Mouse (Mus musculus) embryo, embryonic 9.5 days (tissue): ENCODE results near the gene Raet1e.
"Not testable (repeated sequence)": the region's sequence is repeated elsewhere in the genome, so short reads cannot be mapped to it uniquely, and the experiment has no call there.

Source experiments
- DNase-seq: peaks from one replicate; pipeline ENCODE4 v3.0.0-alpha.2; 2017; ENCODE audit errors: extremely low spot score

Gene Raet1e

DNA sequence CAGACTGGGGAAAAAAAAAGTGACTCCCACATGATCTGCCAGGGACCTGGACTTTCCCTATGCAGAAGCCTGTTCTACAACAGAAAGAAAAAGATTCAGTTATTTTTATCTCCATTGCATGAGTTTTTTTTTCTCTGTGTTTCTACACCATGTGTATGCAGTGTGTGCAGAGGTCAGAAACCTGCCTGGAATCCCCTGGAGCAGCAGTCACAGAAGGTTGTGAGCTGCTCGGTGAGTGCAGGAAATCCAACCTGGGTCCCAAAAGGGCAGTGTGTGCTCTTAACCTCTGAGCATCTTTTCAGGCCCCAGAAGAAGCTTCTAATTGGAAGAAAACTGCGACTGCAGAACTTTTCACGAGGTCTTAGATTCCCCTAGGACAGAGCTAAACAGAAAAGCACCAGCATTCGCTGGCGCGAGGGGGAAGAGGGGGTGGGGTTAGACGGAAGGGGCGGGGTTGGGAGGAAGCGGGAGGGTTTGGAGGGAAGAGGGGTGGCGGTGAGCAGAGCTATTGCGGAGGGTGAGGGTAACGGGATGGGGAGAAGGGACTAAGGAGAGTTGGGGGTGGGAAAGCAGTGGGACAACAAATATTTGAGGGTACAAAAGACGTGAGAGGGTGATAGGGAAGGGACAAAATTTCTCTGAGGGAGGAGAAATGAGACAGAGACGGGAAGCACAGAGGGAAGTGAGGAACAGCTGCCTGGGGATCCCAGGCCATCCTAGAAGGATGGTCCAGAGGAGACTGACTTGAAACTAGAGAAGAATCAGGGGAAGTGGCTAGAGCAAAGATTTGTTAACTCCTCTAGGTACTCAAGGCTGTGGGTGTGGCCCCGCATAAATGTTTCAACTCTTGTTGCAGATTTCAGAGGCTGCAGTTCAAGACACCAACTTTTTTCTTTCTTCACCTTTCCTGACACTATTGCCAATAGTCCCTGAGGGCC is 203.3 kb downstream of the Raet1e start:
- peak; percentile 39 for DNase-seq

GRCm38 (mm10) chr10:22362466-22362865 is 204.1 kb downstream of the Raet1e start:
- not testable (repeated sequence) for DNase-seq

DNA sequence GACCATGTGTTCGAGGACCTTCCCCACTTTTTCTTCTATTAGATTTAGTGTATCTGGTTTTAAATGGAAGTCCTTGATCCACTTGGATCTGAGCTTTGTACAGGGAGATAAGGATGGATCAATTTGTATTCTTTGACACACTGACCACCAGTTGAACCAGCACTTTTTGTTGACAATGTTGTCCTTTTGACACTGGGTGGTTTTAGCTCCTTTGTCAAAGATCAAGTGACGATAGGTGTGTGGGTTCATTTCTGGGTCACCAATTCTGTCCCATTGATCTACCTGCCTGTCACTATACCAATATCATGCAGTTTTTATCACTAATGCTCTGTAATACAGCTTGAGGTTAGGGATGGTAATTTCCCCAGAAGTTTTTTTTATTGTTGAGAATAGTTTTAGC is 206.5 kb downstream of the Raet1e start:
- DNase-seq, result not testable (repeated sequence)

DNA sequence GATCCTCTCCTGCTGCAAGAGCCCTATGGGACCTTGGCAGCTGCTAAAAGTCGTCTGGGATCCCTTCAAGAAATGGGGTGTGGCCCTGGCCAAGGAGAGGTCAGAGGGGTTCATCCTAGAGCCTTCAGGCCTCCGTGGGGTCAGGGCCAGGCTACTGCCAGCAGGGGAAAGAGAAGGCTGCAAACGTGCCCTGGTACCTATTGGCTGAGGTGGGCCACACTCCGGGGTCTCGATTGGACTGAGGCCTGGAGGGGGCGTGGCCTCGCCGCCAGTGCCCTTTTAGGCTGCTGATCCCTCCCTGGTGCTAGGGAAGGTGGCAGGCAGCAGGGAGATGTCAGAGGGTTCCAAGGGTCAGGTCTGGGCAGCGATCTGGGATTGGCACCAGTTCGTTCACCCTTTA is 222.9 kb downstream of the Raet1e start:
- DNase-seq, result peak; percentile 27

GRCm38 (mm10) chr10:22390146-22390545 is 231.8 kb downstream of the Raet1e start:
- not testable (repeated sequence) for DNase-seq

DNA sequence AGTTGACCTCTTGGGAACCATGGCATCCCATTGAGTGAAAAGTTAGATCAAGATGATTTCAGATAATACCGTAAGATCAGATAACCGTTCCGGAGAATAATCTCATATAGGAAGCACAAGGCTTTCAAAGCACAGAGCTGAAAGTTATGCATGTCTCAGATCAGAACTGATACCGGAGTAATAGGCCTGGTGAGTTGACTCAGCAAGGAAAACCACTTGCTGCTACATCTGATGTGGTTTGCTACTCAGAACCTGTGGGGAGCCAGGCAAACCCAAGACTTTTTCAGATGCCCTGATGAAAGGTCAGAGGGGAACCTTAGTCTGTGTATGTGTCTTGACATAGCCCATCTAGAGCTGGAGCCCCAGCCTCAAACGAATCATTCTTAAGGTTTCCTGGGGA is 233.2 kb downstream of the Raet1e start:
- DNase-seq, result not testable (repeated sequence)

DNA sequence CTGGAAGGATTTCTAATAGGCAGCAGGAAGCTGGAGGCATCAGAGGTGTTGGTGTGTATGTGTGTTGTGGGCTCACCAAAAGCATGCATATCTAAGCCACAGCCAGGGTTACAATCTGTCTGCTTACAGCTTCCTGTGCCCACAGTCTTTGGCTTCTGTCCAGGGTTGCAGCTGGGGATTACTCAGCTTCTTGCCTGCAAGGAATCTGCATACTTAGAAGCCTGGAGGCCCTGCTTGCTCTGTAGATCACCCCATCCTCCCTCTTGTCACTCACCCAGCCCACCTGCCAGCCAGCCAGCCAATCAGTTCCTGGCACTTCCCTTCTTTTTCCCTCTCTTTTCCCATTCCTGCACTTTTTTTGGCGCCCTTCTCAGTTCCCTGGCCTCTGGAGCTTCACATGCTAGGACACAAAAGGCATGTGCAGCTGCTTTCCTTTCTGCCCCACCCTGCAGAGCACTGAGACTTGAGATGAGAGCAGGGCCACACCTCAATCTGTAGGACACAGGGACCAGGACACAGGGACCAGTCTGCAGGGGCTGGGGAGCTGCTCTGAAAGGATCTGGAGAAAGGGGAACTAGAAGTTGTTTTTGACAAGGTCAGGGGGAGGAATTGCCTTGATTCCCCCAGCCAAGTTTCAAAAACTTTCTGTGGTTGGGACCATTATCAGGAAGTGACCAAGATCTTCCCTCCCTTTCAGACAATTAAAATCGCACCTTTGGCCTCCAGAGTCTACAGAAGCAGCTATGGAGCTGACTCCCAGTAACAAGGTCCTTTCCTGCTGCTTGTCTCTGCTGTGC is 234.9 kb downstream of the Raet1e start:
- DNase-seq, result not testable (repeated sequence)

DNA sequence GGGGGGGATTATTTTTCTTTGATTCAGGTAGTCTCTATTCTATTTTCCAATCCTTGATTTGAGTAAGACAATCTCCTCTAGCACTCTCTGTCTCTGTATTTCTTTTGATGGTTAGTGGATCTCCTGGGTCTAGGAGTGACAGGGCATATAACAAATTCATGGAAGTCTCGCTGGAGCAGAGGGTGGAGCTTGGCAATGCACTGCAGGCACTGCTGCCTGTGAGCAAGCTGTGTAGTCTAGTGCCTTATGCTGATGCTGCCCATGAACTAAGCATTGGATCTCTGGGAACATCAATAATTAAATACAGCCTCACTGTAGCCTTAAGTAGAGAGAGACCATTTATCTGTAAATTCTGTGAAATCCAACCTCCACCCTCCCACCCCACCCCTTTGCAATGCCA is 238.3 kb downstream of the Raet1e start:
- not testable (repeated sequence) for DNase-seq

- DNase-seq, result peak; percentile 63
These were observed 244.0 kb downstream of the Raet1e start for GRCm38 (mm10) chr10:22402225-22402917.

DNA sequence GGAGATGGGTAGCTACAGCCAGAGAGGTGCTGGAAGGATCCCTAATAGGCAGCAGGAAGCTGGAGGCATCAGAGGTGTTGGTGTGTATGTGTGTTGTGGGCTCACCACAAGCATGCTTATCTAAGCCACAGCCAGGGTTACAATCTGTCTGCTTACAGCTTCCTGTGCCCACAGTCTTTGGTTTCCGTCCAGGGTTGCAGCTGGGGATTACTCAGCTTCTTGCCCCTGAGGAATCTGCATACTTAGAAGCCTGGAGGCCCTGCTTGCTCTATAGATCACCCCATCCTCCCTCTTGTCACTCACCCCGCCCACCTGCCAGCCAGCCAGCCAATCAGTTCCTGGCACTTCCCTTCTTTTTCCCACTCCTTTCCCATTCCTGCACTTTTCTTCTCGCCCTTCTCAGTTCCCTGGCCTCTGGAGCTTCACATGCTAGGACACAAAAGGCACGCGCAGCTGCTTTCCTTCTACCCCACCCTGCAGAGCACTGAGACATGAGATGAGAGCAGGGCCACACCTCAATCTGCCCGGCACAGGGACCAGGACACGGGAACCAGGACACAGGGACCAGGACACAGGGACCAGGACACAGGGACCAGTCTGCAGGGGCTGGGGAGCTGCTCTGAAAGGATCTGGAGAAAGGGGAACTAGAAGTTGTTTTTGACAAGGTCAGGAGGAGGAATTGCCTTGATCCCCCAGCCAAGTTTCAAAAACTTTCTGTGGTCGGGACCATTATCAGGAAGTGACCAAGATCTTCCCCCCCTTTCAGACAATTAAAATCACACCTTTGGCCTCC is 255.5 kb downstream of the Raet1e start:
- DNase-seq, result peak; percentile 1
